Mouse (Mus musculus): ENCODE measurements around the gene Guca2b. TPM values are rescaled to one million over a fixed set of nuclear protein-coding genes. Genes with fewer than 3 reads are reported as not detected.

The Guca2b gene
- polyA plus RNA-seq, 1 experiment from 2014 or later, result 3.1 TPM

GRCm38 (mm10) chr4:119642666-119643065 lies 16.1 kb downstream of the Guca2b start:
- no peak overlapping the region for H3K27ac ChIP-seq
- no peak overlapping the region for H3K4me2 ChIP-seq
- peaks cover 3% of the 10 kb centered on the region; the same call in 1 of the 2 replicates for H3K9me3 ChIP-seq (replicated peaks)
- H3K27me3 ChIP-seq, result no peaks in the 10 kb centered on the region
- no peak overlapping the region for H3K4me3 ChIP-seq (replicated peaks)
- no peak overlapping the region for H3K9ac ChIP-seq
- H3K4me1 ChIP-seq, result no peaks in the 10 kb centered on the region
- ATAC-seq (replicated peaks; ENCODE audit: low FRiP score), result no peak
- no peaks in the 10 kb centered on the region for H3K36me3 ChIP-seq
- WGBS, result 87% methylated on average over 4 of the region's 4 CpGs

GRCm38 (mm10) chr4:119638656-119639055 lies 20.1 kb downstream of the Guca2b start:
- Histone ChIP-seq H3K27ac (no peak overlapping the region), H3K4me3 (replicated peaks) (no peak overlapping the region), H3K36me3 (no peaks in the 10 kb centered on the region), H3K4me2 (no peak overlapping the region), H3K4me1 (peaks cover 14% of the 10 kb centered on the region), H3K9ac (no peak overlapping the region), H3K9me3 (replicated peaks) (peaks cover 3% of the 10 kb centered on the region; the same call in 1 of the 2 replicates), H3K27me3 (no peaks in the 10 kb centered on the region)
- no peak for ATAC-seq (replicated peaks; ENCODE audit: low FRiP score)
- 64% methylated on average over 11 of the region's 11 CpGs for WGBS

- H3K9ac ChIP-seq, result no peak overlapping the region
- no peak overlapping the region for H3K4me2 ChIP-seq
- 82% methylated on average over 6 of the region's 6 CpGs for WGBS
- no peaks in the 10 kb centered on the region for H3K36me3 ChIP-seq
- peaks cover 18% of the 10 kb centered on the region for H3K4me1 ChIP-seq
- peak overlapping the region; percentile 54 for H3K27ac ChIP-seq
- no peaks in the 10 kb centered on the region for H3K27me3 ChIP-seq
- ATAC-seq (replicated peaks; ENCODE audit: low FRiP score), result no peak
- peaks cover 3% of the 10 kb centered on the region; the same call in 1 of the 2 replicates for H3K9me3 ChIP-seq (replicated peaks)
- no peak overlapping the region for H3K4me3 ChIP-seq (replicated peaks)
Measured at GRCm38 (mm10) chr4:119637946-119638345, 20.8 kb downstream of the Guca2b start.

- Histone ChIP-seq H3K4me1 (peaks cover 18% of the 10 kb centered on the region), H3K4me3 (replicated peaks) (no peak within 1 kb of the TSS), H3K27me3 (no peaks in the 10 kb centered on the region), H3K4me2 (no peak within 1 kb of the TSS), H3K27ac (peak within 1 kb of the TSS; percentile 54), H3K36me3 (peaks cover 4% of the 10 kb centered on the region; the same call in 1 of the 2 replicates), H3K9me3 (replicated peaks) (no peaks in the 10 kb centered on the region), H3K9ac (no peak within 1 kb of the TSS)
- peak; percentile 46; the same call in 1 of the 2 replicates for ATAC-seq (replicated peaks; ENCODE audit: low FRiP score)
- 55% methylated on average over 4 of the region's 4 CpGs for WGBS
Measured at GRCm38 (mm10) chr4:119637176-119637845, 21.4 kb downstream of the Guca2b start, which contains the start of gene Guca2a. Gene Guca2a, plus strand, starts transcription at chr4:119637704.

- H3K9ac ChIP-seq, result no peak overlapping the region
- 79% methylated on average over 7 of the region's 7 CpGs for WGBS
- no peaks in the 10 kb centered on the region for H3K27me3 ChIP-seq
- no peak for ATAC-seq (replicated peaks; ENCODE audit: low FRiP score)
- peak overlapping the region; percentile 45 for H3K27ac ChIP-seq
- H3K36me3 ChIP-seq, result peaks cover 6% of the 10 kb centered on the region; the same call in 1 of the 2 replicates
- no peak overlapping the region for H3K4me3 ChIP-seq (replicated peaks)
- H3K9me3 ChIP-seq (replicated peaks), result no peaks in the 10 kb centered on the region
- no peak overlapping the region for H3K4me2 ChIP-seq
- peaks cover 20% of the 10 kb centered on the region for H3K4me1 ChIP-seq
Measured at GRCm38 (mm10) chr4:119636731-119637130, 22.0 kb downstream of the Guca2b start.

- H3K9me3 ChIP-seq (replicated peaks), result no peaks in the 10 kb centered on the region
- ATAC-seq (replicated peaks; ENCODE audit: low FRiP score), result no peak
- no peaks in the 10 kb centered on the region for H3K27me3 ChIP-seq
- no peak overlapping the region for H3K4me2 ChIP-seq
- peaks cover 30% of the 10 kb centered on the region for H3K4me1 ChIP-seq
- 70% methylated on average over 8 of the region's 8 CpGs for WGBS
- H3K27ac ChIP-seq, result no peak overlapping the region
- peaks cover 8% of the 10 kb centered on the region; the same call in 1 of the 2 replicates for H3K36me3 ChIP-seq
- H3K4me3 ChIP-seq (replicated peaks), result no peak overlapping the region
- no peak overlapping the region for H3K9ac ChIP-seq
Measured at GRCm38 (mm10) chr4:119635686-119636085, 23.1 kb downstream of the Guca2b start.

GRCm38 (mm10) chr4:119634908-119635660 lies 23.7 kb downstream of the Guca2b start:
- Histone ChIP-seq H3K27ac (no peak overlapping the region), H3K27me3 (no peaks in the 10 kb centered on the region), H3K4me1 (peaks cover 31% of the 10 kb centered on the region), H3K9me3 (replicated peaks) (no peaks in the 10 kb centered on the region), H3K4me2 (no peak overlapping the region), H3K36me3 (peaks cover 12% of the 10 kb centered on the region; the same call in 1 of the 2 replicates), H3K9ac (no peak overlapping the region), H3K4me3 (replicated peaks) (no peak overlapping the region)
- no peak for ATAC-seq (replicated peaks; ENCODE audit: low FRiP score)
- WGBS, result 51% methylated on average over 6 of the region's 6 CpGs

- no peak for ATAC-seq (replicated peaks; ENCODE audit: low FRiP score)
- H3K27me3 ChIP-seq, result no peaks in the 10 kb centered on the region
- H3K4me1 ChIP-seq, result peaks cover 31% of the 10 kb centered on the region
- H3K9ac ChIP-seq, result no peak overlapping the region
- peaks cover 23% of the 10 kb centered on the region for H3K36me3 ChIP-seq
- H3K9me3 ChIP-seq (replicated peaks), result no peaks in the 10 kb centered on the region
- no peak overlapping the region for H3K4me2 ChIP-seq
- no peak overlapping the region for H3K27ac ChIP-seq
- no peak overlapping the region for H3K4me3 ChIP-seq (replicated peaks)
- WGBS, result 80% methylated on average over 3 of the region's 3 CpGs
Measured at GRCm38 (mm10) chr4:119633948-119634347, 24.8 kb downstream of the Guca2b start.

- Histone ChIP-seq H3K4me1 (peaks cover 31% of the 10 kb centered on the region), H3K27ac (no peak overlapping the region), H3K27me3 (no peaks in the 10 kb centered on the region), H3K9me3 (replicated peaks) (no peaks in the 10 kb centered on the region), H3K4me3 (replicated peaks) (no peak overlapping the region), H3K36me3 (peaks cover 25% of the 10 kb centered on the region), H3K4me2 (no peak overlapping the region), H3K9ac (no peak overlapping the region)
- 62% methylated on average over 7 of the region's 7 CpGs for WGBS
- ATAC-seq (replicated peaks; ENCODE audit: low FRiP score), result no peak
Measured at GRCm38 (mm10) chr4:119633342-119633741, 25.4 kb downstream of the Guca2b start.

GRCm38 (mm10) chr4:119632721-119633120 lies 26.0 kb downstream of the Guca2b start:
- WGBS, result 66% methylated on average over 7 of the region's 7 CpGs

GRCm38 (mm10) chr4:119631115-119631919 lies 27.4 kb downstream of the Guca2b start:
- Histone ChIP-seq H3K27me3 (no peaks in the 10 kb centered on the region), H3K9me3 (replicated peaks) (no peaks in the 10 kb centered on the region), H3K36me3 (peaks cover 36% of the 10 kb centered on the region), H3K9ac (no peak overlapping the region), H3K4me2 (no peak overlapping the region), H3K4me1 (peaks cover 25% of the 10 kb centered on the region), H3K27ac (0 out of 2 replicates have a peak overlapping the region, but pooled peaks have one; percentile 32), H3K4me3 (replicated peaks) (no peak overlapping the region)
- peak; percentile 70 for ATAC-seq (replicated peaks; ENCODE audit: low FRiP score)
- 30% methylated on average over 11 of the region's 11 CpGs for WGBS

More at GRCm38 (mm10) chr4:119632721-119633120, 26.0 kb downstream of the Guca2b start:
- H3K9ac ChIP-seq, result no peak overlapping the region
- no peaks in the 10 kb centered on the region for H3K27me3 ChIP-seq
- H3K9me3 ChIP-seq (replicated peaks), result no peaks in the 10 kb centered on the region
- peaks cover 31% of the 10 kb centered on the region for H3K4me1 ChIP-seq
- H3K36me3 ChIP-seq, result peaks cover 25% of the 10 kb centered on the region
- no peak overlapping the region for H3K4me3 ChIP-seq (replicated peaks)
- ATAC-seq (replicated peaks; ENCODE audit: low FRiP score), result no peak
- 0 out of 2 replicates have a peak overlapping the region, but pooled peaks have one; percentile 10 for H3K27ac ChIP-seq
- no peak overlapping the region for H3K4me2 ChIP-seq

Measured in kidney, embryonic 15.5 days (tissue).